Mouse (Mus musculus) ES-CJ7 (cell line): ENCODE measurements around the gene Smpx.

ENCODE experiments used
- DNase-seq: peaks from one replicate; pipeline ENCODE4 v3.0.0; 2011; ENCODE audit warnings: low read depth, low spot score

Gene Smpx

DNA sequence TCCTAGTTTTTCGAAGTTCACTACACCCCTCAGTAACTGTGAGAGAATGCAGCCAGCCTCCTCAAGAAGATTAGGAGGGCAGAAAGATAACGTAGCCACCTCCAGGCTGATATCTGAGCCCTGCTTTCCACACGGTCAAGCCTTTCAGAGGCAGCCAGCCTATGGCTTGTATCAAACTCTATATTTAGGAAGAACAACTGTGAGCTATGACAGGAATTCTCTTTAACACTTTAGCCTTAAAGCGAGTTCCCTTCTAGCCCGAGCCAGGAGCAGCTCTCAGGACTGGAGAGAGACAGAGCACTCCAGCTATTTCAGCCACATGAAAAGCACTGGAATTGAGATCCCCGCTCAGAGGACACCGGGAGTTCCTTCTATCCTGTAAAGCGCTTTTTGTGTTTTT lies at the start of gene Smpx:
Smpx (plus strand) TSS at position 49 of the 400 bp plus-strand sequence.
- DNase-seq = no peak

DNA sequence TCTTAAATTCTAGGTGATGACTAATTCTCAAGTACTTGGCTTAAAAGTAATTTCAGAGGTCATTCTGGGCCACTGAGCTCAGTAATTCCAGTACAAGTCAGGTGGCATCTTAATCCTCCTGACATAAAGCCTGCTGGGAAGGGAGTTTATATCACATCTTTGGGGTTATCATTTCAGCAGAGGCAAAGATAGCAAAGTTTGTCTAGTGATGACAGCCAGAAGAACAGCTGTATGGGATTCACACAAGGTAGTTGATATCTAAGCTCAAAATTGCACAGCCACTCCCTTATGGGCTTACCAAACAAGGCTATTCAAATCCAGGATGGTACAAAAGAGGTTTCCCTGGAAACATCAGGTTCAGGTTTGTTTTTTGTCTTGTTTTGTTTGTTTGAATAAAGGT lies 43.7 kb upstream of the Smpx start:
- DNase-seq = no peak

DNA sequence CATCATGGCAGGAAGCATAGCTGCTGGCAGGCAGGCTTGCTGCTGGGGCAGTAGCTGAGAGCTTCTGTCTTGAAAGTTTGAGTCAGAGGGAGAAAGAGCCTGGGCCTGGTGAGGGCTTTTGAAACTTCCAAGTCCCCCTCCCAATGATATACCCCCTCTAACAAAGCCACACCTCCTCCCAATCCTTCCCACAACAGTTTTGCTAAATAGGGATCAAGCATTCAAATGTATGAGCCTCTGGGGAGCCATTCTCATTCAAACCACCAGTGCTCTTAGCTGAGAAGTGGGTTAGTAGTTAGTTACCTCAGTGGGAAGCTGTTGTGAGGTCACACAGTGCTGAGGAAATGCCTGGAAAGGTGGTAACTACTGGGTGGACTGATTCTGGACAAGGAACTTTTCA lies 41.4 kb upstream of the Smpx start:
- peak; percentile 72 for DNase-seq

DNA sequence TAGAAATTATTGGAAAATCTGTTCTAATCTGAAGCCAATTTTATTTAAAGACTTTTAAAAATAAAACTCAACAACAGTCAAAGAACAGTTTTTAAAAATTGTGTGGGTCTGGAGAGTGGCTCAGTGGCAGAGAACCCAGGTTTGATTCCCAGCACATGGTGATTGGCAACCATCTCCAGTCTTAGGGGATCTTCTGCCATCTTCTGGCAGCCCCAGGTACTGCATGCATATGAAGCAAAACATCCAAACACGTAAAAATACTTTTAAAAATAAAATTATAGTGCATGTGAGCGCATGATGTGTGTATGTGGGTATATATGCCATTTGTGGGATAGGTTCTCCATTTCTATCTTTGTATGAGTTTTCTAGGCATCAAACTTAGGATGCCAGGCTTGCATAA lies 26.9 kb upstream of the Smpx start:
- no peak for DNase-seq

DNA sequence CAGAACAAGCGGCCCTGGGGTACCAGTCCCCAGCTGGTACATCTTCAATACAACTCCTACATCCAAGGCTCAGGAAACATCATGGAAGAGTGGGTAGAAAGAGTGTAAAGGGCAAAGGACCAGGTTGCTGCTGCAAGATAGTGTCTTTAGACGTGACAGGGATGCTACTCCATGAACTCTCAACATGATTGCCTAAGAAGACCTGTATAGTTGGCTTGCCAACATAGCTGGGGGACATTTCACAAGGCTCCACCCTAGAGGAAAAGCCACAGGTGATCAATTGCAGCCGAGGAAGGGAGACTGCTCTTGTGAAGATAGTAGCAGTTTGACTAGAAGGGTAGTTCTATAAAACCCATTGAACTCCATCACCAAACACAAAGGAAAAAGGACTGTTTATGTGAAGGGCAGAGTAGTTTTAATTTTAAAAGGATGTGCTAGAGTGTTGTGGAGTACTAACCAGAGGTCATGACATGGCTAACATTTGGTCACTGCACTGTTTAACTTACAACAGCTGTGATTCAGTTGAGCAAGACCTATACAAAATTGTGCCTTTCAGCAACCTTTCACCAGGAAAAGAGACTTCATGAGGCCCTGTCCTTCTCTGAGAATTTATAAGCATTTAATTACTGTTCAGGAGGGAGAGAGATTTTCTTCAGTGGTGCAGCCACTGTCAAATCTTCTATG lies 23.9 kb upstream of the Smpx start:
- DNase-seq = no peak

DNA sequence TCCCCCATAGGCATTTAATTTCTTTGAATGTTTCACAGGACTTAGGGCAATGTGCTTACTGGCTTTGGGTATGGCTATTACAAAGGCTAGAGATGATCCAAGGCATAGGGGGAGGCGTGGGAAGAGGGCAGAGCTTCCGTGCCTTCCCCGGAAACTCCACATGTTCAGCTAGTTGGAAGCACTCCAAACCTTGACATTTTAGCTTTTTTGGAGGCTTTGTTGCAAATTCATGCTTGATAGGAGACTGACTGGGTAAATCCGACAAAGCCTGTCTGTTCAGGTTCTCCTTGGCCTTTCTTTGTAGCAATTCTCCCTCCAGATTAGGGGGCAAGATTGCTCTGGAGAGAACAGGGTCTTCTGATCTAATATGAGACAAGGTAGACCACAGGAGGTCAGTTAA lies 7.5 kb upstream of the Smpx start:
- DNase-seq = no peak

DNA sequence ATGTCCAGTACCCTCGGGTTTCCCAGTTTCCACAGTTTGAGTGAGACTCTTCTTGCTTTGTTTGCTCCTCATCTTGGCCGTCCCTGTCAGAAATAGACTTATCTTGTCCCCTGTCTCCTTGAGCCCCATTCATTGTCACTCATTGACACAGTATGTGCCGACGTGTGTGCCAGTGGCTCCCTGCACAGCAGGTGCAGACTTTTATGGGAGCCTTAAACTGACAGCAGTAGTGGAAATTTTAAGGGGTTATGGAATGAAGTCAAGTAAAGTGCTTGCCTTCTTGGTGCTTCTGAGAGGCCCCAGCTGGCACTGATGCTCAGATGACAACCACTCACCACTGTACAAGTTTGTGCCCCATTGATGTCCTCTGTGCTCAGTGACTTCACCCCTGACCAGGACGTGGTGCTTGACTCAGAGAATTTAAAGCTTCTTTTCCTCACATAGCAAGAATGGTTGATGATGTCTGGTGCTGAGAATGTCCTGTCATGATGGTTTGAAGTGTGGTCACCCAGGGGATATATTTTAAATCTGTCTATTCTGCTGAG lies 1.0 kb upstream of the Smpx start:
- DNase-seq = no peak

DNA sequence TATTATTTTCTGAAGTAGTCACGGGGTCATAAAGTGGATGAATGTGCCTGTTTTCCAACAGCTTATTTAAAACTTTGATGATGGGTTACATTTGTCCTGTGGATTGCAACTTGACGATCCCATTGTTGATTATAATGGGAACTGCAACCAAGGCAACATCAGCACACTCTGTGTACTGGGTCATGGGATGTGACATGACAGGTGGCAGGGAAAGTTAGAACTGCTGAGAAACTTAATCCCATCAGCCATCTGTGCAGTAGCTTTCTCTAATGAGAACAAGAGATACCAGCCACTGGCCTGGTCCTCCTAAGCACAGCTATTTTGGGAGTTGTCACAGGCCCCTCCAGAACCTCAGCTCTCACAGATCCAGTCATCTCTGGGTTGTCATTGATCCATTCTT lies 8.5 kb downstream of the Smpx start:
- DNase-seq = no peak

DNA sequence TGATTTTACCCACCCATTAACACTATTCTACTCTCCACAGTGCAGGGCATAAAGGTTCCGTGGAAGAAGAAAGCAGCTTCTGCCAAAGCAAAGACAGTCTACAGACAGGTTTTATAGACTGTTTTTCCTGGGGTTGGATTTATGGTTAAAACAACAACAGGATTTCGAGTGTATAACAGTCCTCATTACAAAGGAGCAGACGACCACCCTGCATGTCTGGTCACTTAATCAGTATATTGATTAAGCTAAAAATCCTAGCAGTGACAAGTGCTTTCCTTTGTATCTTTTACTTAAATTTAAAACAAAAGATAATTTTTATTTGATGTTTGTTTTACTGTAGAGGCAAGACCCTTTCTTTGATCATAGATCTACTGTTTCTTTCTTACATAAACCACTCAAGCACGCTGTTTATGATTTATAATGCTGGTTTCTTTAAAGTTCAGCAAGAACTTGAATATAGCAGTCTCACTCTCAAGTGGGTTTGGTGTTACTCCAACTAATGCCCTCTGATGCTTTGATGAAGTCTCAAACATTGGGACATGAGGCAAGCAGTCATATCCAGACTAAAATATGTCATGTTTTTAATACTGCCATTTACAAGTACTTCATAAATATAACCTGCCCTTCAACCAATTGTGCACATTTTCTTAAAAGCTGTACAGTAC lies 10.0 kb downstream of the Smpx start:
- DNase-seq = no peak

DNA sequence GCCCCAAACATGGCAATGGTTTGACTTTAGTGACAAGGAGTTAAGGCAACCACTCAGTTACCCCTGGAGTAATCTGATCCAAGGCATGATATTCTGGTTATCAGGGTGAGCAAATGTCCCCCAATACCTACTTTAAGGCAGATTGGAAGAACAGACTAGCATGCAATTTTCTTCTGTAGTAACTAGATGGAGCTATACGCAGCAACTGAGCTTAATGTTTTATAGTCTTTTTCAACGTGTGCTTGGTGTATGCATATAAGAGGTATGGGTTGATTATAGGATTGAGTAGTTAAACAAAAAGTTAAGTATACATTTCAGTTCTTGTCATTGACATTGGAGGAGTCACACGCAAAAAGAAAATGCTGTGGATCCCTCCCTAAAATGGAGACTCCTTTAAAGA lies 21.2 kb downstream of the Smpx start:
- no peak for DNase-seq

DNA sequence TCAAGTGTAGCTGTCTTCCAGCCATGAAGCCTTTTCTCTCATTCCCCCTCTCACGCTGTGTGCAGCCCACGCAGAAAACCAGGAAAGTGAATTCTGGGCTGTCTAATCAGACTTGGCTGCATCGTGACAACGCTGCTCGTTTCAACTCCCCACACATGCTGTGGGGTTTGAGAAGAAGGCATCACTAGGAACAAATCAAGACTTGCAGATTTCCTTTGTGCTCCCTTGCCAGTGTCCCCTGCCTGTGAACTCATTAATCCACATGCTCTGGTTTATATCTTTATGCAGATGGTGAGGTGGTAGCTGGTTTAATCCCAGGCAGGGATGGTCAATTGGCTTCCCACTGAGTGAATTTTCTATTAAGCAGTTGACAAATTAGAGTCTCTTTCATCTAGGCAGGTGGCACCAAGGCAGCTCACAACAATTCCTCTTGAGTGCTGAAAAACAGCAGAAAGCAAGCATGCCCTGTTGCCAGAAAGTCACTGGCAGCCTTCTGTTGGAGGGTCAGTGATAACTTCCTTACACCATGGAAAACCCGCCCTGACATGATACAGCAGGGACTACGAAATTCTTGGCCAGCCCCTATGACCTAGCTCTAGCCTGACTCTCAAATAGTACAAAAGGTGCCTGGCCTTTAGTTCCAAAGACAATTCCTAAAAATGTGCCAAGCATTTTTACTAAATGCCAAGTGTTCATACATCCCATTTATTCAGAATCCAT lies 32.1 kb downstream of the Smpx start:
- no peak for DNase-seq

DNA sequence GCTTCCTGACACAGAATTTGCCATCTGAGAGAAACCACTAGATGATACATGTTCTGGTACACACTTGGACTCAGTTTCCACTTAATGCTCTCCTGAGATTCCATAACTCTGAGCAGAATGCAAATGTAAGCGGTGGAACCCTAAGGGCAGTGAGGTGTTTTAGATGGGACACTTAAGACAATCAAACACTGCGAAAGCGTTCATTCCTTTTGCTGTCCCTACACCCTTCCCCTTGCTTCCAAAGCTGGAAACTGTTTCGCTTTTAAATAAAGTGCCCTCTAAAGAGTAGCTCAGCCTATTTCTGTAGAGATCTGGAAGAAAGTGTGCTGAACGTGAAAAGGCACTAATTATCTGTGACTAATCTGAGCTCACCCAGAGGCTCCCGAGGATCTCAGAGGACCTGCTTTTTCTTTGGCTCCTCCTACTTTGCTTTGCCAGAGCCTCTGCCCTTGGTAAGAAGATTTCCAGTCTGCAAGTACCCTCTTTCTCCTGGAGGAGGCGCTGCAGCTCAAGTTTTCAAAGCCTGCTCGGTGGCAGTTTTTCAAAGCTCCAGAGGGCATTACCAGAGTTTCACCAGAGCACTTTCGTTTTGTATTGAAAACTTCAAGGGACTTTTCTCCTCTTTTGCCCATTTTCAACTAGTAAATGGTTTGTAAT lies 33.1 kb downstream of the Smpx start:
- peak; percentile 64 for DNase-seq

DNA sequence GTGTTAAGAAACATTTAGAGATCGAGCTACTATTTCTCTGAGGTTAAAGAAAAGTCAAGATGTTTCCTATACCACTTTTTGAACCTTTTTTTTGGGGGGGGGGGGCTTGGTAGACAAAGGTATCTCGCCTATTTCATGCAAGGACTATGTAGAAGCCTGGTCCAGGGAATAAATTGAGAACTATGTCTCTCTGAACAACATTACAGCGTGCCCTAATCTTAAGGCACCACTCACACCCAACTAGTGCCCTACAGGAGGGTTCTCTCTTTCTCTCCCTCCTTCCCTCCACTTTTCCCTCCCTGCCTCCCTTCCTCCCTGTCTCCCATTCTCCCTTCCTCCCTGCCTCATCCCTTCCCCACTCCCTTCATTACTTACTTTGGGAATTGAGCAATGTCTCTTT lies 33.6 kb downstream of the Smpx start:
- DNase-seq = no peak

DNA sequence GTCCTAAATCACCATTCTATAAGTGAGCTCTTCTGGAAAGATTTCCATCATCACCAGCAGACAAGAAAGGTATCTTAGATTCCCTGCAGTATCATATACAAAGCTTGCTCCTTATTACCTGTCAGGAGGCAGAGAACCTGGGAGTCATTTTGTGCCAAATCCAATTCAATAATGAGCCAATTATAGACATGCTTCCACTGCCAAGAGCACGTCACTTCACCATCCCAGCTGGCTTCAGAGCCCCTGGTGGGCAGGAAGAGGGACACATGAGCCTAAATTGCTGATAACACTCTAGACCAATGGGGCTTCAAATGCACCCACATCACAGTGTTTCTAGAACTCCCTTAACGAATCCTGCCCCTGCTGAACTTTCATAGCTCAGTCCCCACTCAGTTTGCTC lies 35.1 kb downstream of the Smpx start:
- no peak for DNase-seq

DNA sequence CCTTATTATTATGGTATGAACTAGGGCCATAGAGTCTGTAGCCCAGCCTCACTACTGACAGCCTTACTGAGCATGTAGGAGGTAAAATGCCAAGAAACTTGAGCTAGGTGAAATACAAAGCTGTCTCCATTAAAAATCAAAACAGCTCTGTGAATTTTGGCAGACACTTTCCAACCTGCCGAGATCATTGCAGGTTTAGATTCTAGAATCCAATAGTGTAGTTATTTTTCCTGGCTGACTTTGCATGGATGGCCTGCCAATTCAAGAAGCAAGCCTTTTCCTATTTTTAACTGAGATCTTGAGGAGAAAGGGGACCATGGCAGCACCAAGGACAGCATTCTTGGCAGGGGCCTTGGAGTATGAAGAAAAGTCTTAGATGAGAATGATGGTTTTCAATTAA lies 35.6 kb downstream of the Smpx start:
- DNase-seq = no peak

DNA sequence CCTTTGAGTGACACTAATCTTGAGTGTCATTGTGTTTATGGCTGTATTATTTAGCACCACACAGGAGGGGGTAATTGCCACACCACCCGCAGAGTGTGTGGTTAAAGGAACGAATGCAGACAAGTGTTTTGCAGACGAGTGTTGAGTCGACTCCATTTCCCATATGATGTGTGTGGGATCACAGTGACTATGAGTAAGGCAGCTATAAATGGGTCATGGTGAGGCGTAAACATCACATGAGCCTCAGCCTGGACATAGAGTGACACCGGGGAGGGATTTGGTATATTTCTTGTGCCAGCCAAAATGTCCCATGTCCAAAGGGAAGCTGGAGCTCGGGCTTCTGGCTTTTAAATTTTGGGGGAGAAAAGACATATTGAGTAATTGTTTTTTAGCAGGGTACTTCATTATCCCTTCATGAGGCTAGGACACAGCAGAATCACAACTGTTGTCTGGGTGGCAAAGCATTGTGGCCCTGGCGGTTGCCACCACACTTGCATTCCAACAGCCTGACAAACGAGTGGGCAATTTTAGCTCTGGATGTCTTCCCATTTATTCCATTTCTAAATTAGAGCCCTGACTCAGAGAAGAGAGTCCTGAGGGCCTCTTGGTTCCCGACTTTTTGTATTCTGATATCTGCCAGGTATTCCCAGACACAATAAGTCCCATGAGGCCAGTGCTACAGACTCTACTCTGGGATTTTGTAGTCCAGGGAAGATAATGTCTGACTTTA lies 49.3 kb downstream of the Smpx start:
- no peak for DNase-seq

DNA sequence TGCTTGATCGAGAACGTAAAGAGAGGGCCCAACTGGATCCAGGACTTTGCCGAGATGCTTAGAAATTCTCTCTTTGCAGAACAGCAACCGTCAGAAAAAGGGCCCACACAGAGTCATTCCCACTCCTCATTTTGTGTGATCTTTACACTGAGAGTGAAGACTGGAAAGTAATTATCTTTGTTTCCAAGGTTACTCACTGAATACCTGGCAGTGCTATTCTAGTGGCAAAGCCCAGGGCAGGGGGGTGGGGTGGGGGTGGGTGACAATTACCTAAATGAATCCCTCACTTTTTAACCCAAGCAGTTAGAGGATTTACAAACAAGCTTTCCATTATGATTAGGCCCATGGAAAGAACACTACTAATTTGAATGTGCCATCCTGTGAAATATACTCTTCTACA lies 55.8 kb downstream of the Smpx start:
- DNase-seq = no peak

DNA sequence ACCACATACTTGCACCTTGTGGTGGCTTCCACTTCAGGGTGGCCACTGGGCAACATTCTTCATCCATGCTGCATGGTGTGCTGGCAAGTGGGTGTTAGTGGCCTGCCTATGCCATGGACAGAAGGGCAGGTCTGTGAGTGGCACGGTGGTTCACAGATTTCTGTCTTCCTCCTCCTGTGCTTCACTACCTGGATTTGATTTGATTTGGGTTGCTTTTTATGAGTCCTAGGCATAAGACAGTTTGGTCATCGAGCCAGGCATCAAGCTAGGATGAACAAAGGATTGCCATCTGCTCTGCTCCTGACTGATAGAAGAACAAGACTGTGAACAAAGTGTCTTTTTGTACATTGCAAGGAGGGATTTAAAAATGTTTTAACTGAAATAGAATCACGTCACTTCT lies 63.8 kb downstream of the Smpx start:
- no peak for DNase-seq

DNA sequence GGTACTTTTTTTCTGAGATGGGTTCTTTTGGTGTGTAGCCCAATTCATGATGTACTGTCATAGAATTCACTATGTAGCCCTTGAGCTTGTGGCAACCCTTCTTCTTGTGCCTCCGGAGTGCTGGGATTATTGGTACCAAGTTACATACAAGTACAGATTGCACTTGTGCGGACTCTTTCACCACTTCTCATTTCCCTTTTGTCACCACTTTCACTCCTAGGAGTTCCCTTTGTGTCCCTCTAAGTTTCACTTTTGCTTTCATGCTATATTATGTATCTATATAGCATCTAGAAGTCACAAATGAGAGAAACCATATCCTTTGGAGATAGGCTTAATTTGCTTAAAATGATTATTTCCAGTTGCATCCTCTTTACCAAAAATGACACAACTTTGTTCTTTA lies 103.0 kb downstream of the Smpx start:
- no peak for DNase-seq
